Mouse (Mus musculus) 3T3-L1 (cell line): ENCODE data around the gene Olfr159.

Experiments used
- DNase-seq: peaks from one replicate; pipeline ENCODE4 v3.0.0-alpha.2; 2015; ENCODE audit warnings: low read depth, low spot score

Gene Olfr159

DNA sequence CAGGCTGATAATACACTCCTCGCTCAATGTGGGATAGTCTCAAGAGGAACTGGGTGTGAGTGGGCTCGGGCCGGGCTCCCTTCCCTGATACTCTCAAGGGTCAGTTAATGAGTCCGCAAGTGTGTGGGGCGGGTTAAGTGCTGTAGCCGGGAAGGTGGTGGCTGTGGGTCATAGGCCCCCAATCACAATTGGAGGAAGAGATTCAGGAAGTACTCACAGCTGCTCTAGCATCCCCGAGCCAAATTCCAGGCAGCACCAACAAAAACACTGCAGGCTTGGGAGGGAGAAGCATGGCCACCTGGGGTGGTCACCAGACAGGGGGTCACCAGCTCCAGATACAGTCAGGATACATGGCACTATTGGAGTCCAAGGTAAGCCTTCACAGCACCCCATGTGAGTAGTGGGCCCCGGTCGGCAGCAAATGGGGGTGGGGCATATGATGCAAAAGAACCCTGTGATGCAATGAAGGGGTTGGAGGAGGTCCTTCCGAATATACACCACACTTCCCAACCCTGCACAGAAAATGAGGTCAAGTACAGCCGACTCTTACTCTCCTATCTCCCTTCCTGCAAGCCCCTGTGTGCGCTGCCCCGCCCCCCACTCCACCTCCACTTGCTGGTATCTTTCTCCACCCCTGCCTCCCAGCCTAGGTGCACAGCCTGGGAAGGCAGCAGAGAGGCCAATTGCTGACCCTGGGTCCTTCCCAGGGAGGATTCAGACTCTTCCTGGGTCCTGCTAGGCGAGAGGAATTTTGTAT lies 40.8 kb downstream of the Olfr159 start, which contains the start of gene Spaar:
Gene Spaar, plus strand, starts transcription at position 241 of the 757 bp plus-strand sequence.
- no peak for DNase-seq

DNA sequence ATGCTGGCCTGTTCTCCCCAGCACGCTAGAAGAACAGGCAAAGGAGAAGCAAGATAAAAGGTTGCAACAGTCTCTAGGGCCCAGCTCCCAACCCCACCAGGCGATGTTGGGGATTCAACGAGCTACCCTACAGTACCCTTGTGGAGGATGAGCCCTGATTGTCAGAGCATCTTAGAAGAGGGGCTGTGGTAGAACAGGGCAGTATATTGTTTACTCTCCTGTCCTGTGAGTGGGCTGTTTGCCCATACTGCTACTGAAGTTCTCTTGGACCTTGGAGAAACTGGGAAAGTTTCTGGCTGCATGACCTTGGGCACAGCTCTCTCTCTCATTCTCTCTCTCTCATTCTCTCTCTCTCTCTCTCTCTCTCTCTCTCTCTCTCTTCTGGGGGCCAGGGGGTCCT lies 41.7 kb downstream of the Olfr159 start:
- peak; percentile 65 for DNase-seq

DNA sequence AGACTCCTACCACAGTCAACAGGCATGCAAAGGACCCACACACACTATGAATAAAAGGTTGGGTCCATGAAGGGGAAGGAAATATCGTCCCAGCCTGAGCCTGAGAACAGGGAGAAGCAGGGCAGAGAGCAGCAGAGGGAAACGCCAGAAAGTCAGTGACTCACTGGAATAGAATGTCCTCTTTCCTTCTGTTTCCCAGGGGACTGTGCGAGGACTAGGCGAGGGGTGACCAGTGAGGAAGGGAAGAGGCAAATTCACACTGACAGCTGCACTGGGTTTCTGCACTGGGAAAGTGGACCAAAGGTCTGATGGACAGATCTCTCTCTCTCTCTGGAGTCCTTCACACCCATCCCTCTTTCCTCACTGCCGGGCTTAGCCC lies 42.2 kb downstream of the Olfr159 start:
- DNase-seq: peak; percentile 95

DNA sequence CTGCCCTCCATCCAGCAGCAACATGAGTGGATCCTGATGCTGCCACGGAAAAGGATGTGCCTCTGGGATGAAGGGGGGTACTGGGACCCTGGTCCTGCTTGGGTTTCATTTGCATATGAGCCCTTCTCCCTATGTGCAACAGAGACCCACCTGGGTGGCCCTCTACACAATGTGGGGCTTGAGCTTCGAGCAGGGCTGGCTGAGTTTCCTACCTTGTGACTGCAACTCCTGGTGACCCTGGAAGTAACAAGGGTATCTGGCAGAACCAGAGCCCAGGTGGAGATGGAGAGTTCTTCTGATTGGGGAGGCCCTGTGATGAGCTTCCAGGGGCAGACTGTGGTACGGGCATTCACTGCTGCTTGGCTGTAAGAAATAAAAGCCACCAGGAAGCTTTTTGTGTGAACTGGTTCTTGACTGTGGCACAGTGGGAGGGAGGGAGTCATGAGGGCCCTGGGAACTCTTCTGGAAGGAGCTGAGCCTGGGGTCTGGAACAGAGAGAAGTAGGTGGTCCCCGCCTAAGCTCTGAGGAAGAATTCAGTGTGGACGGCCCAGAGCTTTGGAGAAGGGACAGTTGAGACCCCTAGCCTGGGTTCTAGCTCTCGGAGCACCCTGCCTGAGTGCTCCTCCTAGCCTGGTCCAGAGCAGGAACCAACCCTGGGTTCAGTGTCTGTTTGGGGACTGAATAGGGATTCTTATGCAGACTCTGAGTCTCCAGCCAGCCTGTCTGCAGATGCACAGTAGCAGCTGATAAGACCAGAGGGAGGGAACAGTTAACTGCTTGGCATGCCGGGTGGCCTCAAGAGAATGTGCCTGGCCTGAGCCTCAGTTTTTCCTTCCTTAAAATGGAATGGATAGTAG lies 42.9 kb downstream of the Olfr159 start:
- DNase-seq: no peak

DNA sequence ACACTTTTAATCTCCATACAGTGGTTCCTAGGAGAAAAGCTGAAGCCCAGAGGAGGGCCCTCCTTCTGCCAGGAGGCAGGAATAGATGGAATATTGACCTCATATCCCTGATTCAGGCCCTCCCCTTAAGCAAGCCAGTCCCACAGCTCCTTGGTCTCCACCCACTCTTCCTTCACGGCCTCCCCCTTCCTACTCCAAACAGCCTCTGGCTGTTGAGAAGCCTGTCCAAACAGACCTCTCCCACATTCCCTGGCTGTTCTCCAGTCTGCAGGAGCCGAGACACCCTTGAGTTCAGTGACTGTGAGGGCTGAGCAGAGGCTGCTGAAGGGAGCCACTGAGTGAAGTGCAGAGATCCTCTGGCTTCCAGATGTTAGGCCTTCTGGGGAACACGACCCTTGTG lies 43.8 kb downstream of the Olfr159 start, which contains the start of gene Hrct1:
Gene Hrct1, plus strand, starts transcription at position 194 of the 400 bp plus-strand sequence.
- peak; percentile 98 for DNase-seq

DNA sequence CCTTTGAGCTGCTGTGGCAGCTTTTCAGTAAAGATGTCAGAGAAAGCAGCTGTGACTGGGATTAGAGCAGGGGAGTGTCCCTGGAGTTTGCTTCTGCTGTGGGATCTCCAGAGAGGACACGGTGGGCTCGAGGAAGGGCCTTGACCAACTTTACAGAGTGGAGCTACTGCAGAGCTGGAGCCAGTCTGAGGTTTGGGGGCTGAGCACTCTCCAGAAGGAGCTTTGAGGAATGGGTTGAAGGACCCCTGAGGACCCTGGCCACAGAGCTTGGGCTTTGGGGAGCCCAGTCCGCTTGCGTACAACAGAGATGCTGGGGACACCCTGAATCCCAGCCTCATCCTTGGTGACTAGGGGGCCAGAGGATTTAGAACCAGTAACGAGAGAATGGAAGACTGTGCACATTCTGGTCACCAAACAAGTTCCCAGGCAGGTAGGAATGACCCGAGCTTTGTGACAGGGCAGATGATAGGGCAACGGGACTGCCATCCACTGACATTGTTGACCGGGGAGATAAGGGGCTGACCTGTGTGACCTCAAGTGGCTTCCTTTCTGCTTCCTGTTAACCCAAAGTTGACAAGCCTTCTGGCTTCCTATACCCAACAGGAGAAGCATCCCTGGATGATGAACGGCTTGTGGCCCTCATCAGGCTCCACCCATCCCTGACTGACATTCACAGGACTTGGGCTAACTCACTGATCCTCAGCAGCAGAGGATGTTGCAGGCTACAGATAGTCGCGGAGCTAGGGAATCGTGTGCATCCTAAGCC lies 44.4 kb downstream of the Olfr159 start:
- DNase-seq: no peak

DNA sequence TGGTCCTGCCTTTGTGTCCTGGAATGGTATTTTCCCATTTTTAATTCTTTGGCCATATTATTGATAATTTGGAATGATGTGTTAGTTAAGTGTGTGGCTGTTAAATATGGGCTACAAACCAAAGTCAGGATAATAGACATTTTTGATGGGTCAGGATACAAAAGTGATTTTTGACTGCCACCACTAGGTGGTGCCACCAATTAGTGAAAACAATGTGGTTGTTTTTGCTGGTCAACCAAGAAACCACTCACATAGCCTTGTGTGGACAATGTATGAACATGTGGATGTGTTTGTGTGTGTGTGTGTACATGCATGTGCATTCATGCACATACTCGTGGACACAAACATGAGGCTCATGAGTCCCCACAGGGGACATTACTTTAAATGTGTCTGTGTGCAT lies 46.0 kb downstream of the Olfr159 start:
- DNase-seq: peak; percentile 83

DNA sequence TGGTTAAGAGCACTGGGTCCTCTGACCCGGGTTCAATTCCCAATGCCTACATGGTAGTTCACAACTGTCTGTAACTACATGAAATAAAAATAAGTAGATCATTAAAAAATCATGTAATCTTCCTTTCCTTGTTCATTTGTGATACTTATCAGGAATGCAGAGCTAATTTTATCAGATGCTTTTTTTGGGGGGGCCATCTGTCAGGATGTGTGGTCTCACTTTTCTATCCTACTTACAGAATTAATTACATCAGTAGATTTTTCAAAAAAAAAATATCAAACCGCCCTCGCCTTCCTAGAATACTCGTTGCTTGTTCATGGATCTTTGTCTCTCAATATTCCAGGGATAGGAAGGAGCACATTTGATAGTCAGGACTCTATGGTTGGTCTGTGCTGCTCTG lies 48.6 kb downstream of the Olfr159 start:
- DNase-seq: no peak

DNA sequence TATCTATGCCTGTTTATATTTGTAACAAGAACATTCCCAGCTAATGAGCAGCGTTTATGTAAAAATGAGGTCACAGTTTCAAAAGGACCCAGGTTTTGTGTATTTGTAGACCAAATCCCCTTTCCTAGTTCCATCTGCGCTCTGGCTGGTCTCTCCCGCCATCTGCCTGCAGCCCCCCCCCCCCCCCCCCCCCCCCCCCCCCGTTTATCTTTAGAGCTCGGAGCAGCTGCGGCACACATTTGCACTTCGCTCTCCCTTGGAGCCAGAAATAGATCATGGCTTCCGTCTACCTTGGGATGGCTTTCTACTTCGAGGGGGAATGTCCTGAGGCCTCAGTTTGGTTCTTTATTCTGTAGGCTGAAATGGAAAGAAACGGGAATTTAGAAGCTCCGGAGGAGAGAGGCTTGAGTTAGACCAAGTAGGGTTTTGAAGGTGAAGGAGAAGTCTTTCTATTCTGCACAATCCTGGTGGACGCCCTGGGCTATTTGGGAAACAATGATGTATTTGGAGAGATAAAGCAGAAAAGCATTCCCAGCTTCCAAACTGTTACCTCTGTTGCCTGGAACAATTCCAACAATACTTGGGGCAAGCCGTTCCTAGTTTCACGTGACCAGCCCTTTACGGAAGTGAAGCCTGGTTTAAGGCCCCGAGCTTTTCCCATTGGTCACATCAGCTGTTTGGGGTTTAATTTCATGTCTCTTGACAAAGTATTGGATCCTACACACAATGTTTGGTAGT lies 50.1 kb downstream of the Olfr159 start:
- DNase-seq: no peak
